Mouse (Mus musculus): ENCODE measurements at regions not wholly inside any gene's neighbourhood (a gene's known extent, or its start where the extent isn't known, plus 50 kb on each side); places are given as distances from the start of the nearest gene placed in this dataset.
"Not testable (repeated sequence)": the region's sequence is repeated elsewhere in the genome, so short reads cannot be mapped to it uniquely, and the experiment has no call there.

DNA sequence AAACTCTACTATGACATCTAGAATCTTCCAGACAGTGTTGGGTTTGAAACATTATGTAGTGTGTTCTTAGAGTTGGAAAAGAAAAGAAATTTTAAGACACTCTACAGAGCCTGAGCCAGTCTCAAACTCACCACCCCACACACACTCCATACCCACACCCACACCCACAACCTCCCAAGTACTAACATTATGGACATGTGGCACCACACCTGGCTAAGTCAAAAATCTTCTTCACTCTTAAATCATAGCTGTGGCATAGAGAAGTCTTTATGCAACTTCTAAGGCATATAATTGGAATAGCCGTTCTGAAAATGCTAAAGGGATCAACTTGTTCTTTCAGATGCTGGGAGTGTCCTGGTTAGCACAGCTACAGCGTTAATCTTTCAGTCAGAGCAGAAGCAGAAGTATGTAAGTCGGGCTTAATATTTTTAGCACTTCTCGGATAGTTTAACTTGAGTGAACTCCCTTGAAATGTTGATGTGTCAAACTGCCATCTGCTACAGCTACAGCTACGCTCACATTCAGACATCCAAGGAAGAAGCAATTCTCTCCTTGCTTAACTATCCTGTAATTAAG lies 68.6 kb upstream of the Creb1 start:
- DNase-seq: no peak

DNA sequence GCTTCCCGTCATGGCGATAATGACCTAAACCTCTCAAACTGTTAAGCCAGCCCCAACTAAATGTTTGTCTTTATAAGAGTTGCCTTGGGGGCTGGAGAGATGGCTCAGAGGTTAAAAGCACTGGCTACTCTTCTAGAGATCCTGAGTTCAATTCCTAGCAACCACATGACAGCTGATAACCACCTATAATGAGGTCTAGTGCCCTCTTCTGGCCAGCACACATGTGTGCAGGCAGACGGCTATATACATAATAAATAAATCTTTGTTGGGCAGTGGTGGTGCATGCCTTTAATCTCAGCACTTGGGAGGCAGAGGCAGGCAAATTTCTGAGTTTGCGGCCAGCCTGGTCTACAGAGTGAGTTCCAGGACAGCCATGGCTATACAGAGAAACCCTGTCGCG lies 70.8 kb upstream of the Creb1 start:
- not testable (repeated sequence) for DNase-seq

DNA sequence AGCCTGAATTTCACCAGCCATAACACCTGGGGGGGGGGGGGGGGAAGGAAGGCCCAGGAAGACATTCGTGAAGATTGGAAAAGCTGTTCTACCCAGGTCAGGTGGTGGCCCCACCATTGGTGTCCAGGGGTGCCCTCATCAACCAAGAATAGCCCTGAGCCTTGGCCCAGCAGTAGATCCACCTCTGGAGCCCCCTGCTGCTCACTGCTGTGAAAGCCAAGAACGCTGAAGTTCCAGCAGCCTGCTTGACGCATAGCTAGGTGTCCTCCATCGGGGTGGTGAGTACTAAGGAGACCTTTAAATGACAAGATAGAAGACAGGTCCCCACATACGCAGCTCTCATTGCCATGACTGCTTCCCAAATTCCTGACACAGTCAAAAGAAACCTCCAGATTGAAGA lies 74.6 kb upstream of the Creb1 start:
- DNase-seq: no peak

DNA sequence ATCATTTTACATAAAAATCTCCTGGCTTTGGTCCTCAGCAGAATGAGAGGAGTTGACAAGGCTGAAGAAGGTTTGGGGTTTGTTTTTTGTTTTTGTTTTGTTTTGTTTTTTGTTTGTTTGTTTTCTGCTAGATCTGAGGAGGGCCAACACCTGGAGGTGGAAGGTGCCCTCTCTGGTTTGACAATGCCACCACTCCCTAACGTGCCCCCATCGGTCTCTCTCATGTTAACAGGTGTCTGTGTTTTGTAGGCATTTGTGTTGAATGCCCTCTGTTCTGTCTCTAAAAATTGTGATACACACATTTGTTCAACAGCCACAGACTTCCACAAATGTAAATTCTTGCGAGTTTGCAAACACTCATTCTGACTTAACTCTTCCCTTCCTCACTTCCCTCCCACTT lies 83.3 kb upstream of the Creb1 start:
- DNase-seq: no peak

DNA sequence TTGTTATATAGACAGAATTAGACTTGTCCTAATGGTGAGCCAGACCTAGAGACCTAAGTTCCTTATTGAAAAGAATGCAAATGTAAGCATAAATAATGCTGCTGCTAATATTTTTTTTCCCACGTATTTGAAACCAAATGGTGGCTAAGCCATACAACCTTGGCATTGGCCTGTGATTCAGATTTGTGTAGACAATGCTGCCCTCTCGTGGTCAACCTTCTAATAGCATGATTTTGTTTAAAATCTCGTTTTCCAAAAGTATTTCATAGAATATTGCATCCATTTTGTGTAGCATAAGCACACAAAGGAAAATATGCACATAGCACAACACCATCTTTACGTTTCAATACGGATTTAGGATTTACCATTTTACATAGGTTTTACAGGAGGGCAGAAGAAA lies 84.4 kb upstream of the Creb1 start:
- peak; percentile 80 for DNase-seq

DNA sequence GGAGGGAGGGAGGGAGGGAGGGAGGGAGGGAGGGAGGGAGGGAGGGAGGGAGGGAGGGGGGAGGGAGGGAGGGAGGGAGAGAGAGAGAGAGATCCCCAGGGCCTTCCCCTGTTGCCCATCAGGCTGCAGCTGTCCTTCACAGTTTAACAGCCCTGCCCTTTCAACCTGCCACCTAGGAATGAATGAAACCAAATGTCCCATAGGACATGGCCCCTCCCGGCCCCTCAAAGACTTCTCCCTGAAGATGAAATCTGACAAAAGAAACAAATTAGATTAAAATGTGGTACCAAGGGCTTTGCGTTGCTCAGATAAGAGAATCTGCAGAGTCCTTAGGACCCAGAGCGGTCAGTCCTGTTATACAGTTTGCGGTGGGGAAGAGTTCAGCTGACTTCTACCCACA lies 86.0 kb upstream of the Creb1 start:
- DNase-seq: no peak

DNA sequence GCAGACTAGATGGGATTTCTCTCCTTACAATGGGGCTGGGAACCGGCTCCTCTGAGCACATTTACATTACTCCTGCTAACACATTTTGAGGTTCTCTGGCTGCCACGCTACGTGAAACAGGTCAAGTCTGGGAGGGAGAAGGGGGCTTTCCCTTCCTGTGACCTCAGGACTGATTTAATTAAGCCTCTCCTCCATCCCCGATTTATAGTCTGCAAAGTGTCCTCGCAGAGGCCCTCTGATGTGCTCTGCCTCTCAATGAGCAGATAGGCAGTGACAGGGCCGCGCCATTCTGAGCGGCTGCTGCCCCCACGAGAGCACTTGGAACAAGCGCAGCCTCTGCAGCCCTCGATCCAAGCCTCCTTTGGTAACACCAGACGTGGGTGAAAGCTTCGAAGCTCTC lies 86.5 kb upstream of the Creb1 start:
- DNase-seq: peak; percentile 84

DNA sequence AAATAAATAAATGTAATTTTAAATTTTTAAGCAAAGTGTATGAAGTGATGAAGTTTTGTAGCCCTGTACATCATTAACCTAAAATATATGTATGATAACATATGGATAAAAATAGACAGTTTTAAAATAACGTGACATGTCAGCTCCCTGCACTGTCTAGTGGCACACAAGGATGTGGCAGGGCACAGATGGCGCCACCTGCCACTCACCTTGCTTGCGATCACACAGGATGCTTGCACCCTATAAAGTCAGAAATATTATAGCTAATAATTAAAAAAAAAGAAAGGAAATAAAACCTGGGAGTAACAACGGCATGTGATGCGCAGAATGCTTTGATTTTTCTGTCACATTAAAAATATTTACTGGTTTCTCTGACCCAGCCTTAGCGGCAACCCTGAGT lies 89.0 kb upstream of the Creb1 start:
- no peak for DNase-seq

DNA sequence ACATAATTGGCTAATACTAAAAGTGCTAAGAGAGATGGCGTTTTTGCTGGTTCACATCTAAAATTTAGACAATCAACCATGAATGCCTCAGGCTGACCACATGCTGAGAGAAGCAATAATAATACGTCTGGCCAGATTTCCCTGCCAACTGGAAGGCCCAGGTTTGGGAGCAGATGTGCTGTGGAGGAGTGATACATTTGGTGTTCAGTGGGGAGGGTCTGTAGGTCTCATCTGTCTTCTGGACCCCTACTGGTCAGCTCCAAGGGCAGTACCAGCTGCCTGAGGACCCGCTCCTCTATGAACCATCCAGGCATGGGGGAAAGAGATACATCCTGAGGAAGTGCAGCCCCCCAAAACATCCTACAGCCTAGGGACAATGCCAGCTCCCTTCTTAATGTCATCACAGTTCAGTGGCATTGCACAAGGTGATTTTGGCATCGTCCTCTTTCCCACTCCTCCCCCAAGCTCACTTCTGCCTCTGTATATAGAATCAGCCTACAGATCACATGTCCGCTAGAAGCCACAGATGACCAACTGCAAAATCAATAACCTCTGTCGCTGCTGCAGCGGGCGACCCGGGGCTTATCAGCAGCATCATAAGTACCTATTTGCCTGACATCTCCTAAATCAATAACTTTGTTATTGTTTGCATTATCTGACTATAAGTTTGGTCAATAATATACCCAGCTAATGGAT lies 90.1 kb upstream of the Creb1 start:
- DNase-seq: no peak

DNA sequence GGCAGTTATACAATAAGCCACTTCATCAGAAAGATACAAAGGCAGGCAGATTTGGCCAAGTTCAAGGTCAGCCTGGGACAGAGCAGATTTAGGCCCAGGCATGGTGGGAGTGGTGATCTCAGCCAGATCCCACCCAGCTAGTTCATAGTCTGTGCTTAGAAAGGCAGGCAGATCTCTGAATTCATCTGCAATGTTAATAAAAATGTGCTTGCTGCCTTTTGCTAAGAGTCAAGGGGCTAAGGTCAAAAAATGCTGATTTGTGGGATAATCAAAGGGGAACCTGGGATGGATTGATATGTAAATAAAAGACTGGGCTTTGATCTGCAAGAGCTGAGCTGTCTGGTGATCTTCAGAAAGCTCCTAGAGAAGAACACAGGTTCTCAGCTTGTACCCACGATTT lies 109.2 kb upstream of the Creb1 start:
- no peak for DNase-seq

DNA sequence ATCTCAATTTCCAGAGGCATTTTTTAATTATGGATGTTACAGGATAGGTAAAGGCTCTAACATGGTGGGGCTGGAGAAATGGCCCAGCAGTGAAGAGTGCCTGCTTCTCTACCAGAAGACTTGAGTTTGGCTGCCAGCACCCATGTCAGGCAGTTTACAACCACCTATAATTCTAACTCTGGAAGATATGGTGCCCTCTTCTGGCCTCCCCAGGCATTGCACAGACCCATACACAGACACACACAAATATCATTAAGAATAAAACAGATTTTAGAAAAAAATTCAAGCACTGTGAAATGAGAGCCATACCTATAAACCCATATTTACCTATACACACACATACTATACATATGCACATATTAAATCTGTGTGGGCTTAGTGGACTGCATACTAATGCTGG lies 113.9 kb upstream of the Creb1 start:
- no peak for DNase-seq

DNA sequence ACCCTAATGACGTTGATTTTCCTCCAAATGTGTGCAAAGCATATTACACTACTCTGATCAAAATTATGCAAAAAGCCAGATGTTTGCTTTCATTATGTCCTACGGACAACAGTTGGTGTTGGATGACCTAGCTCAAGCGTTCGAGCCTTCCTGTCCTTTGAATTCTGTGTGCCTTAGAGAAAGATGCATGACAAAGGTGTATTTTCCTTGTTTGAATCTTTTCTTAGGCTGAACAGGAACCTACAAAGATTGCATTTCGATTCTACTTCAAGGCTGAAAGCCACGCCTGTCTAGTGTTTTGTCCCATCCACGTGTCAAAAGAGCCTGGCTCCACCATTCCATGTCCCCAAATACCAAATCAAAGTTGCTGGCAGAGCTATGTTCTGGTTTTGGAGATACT lies 116.5 kb upstream of the Creb1 start:
- DNase-seq: no peak

DNA sequence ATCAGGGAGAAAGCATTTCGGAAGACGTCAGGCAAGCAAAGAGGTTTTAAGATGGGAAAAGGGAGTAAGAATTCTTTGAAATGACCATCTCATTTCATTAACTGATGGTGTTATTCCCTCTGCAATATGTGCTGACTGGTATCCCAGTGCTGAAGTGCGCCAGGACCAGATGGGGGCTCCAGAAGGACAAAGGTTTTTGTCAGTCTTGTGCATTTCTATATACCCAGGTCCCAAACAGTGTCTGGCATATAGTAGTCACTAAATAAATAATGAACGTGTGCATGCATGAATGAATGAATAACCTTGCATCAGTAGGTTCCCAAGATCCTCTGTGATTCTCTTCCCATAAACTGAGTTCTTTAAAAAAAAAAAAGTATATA lies 119.3 kb upstream of the Creb1 start:
- DNase-seq: no peak

DNA sequence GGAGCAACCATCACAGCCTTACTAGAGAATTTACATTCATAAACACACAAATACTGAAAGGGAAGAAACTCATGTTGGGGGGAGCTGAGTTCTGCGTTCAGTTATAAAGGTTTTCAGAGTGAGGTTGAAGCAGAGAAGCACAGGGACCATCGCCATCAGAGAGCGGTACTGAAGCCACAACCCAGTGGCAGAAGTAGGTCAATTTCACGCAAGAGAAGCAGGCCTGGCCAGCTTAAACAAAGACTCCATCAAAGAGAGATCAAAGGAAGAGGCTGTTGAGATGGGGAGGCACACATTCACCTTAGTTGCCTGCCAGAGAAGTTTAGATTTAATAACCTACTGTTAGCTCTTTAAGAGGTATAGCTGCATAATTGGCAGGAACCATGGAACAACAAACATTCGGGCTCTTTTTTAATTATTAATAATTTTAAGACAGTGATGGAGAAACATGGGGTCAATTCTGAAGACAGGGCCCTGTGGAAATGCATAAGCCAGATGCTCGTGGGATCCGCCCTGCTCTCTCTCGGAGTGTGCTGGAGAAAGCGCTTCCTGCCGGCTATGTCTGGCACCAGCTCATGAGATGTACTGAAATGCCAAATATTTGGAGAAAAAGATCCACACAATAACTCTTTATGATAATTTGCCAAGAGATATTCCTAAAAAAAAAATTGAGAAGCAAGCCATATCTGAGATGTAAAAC lies 119.8 kb upstream of the Creb1 start:
- DNase-seq: no peak

DNA sequence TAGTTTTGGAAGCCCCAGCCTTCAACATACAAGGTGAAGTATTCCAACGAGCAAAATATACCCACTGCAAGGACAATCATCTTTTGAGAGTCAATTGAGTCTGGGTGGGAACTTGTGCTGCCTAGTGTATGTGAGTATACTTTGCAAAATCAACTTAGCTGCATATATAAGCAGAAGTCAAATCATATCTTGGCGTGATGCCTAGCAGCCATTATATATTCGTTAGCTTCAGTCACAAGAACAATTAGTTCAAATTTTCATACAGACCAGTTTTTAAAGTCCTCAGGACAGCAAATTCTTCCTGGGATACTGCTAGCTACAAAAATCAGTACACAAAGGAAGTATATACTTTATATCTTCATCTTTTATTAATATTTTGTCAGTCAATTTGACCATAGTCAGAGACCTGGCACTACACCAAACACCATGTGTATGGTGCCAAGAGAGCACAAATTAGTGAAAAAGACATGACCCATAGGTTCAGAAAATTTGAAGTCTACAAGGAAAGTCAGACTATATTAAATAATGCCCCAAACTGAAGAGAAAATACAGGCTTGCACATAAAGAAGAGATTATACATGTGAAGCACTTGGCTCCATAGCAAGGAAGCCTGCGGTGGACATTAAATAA lies 120.5 kb upstream of the Creb1 start:
- DNase-seq: no peak

DNA sequence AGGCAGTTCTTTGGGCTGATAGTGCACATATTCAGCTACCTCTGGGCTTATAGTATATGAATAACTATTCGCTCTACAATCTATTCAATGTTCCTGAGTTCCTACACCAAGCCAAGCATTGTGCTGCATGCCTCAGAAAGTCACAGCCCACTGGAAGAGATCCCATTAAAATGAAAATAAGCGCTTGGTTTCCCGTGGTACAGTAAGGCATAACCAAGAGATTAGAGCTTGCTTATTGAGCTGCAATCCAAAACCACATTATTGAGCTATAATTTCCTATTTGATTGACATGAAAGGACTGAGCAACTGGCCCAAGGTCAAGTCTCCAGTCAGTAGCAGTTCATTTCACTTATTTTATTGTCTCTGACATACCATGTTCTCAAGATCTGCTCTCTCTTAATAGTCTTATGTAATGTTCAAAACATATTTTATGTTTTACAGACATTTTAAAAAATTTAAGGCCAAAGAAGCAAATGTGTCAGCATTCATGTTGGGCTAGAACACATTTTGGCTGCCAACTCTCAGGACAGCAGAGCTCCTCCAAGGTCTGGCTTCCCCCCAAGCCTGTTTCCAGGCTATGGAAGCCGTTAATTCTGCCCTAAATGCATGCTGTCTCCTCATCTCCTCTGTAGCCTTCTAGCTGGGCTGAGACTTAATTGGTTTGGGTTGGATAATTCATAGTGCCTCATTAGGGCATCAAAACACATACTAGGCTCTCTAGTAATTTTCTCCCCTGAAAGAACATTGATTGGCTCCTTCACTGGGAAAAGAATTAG lies 123.5 kb upstream of the Creb1 start:
- peak; percentile 59 for DNase-seq

DNA sequence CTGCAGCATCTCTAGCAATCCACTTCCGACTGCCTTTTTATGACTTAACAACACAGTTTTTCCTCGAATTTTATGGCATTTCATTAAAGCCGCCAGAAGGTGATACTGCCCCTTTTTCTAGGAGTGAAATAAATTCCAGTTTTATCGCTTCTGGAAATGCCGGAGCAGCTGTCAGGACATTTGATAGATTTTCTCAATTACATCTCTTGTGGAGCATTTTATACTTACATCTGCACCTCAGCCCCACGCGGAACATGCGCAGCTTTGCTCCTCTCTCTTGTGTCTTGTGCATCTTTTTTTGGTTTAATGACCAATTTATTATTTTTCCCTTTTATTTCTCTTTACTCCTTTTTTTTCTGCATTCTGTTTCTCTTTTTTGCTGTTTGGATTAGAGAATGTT lies 140.9 kb upstream of the Creb1 start:
- DNase-seq: no peak

DNA sequence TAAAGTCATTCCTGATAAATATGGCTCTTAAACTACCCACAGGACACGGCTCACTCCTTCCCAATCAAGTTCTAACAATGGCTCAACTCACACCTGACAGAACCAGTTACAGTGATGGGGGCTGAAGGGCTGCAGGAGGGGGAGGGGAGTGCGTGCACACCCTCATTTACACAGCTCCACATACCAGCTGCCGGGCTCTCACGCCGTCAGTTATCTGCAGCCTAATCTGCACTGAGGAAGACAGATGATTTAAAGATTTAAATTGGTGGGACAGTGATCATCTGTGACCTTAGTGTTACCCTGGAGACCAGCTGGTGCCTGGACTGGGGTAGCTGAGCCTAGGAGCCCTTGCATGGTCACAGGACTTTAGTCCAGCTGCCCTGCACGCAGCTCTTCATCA lies 151.2 kb upstream of the Creb1 start:
- no peak for DNase-seq

DNA sequence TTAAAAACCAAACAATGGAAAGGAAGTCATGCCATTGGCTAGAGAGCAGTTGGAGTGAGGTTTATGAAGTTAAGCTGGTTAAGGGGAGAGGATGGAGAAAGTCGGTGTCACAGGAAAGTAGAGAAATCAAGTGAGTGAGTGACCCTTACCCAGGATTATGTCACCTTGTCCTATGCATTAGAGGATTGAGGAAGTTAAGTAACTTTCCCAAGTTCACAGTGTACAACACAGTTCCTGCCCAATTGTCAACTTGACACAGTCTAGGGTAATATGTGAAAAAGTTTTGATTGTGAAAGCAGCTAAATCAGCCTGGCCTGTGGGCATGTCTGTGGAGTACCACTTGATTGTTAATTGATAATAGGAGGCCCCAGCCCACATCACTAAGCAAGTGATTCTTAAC lies 156.0 kb upstream of the Creb1 start:
- not testable (repeated sequence) for DNase-seq

DNA sequence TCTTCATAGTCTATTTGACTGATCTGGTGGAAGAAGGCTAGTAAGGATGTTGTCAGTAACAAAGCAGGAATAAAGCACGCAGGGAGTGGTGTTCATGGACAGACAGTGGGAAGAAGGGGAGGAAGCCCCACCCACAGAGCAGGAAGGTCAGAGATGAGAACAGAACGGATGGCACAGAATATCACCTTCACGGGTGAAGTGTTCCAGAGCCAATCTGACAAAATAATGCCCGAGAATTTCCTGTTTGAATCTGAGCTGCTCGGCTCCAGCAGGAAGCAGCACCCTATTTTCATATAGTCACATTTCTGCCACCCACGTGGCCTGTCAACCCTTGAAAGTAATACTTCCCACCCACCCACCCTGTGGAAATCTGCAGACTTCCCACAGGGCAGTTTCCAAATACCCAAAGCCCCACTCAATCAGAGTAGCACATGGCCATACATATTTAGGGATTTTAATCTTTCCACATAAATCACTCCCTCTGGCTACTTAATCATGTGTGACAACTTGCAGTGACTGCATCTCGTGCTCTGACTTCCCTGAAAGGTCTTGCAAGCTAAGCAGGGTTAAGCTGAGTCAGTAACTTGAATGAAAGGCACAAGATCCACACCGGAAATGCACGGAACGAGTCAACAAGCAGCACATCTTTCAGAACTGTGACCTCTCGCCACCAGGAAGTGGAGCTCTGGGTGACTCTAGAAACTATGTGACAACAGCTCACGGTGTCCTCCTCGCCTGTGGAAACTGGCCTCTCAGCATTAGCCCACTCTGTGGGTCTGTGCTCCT lies 158.0 kb upstream of the Creb1 start:
- peak; percentile 24 for DNase-seq

DNA sequence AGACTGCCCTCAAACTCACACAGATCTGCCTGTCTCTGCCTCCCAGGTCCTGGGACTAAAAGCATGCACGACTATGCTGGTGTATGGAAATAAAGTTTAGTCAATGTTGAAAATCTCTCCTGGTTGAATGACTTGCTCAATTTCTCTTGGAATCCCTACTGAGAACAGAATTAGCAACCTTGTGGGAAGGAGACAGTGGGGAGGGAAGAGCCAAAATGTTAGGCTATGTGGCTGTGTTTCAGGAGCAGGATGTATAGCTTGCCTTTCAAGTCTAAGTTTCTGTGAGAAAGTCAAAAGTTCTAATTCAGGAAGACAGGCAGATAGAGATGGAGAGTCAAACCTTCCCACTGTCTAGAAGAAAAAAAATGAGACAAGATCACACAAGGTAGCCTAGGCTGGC lies 168.3 kb upstream of the Creb1 start:
- DNase-seq: no peak

Data from adrenal gland, postnatal 10 days (tissue).